Mouse (Mus musculus): Measurements from ENCODE around the gene Aspdh. TPM values are rescaled to one million over a fixed set of nuclear protein-coding genes. Genes with fewer than 3 reads are reported as not detected.

Gene Aspdh
- polyA plus RNA-seq, 1 experiment from 2014 or later: 3.1 TPM

GRCm38 (mm10) chr7:44443268-44444173 lies 21.7 kb upstream of the Aspdh start:
- Histone ChIP-seq H3K36me3 (ENCODE audit: control insufficient read depth, insufficient read depth, low read length) (peaks cover 11% of the 10 kb centered on the region; the same call in 1 of the 2 replicates), H3K4me1 (ENCODE audit: control insufficient read depth, insufficient read depth, low read depth, low read length) (peaks cover 41% of the 10 kb centered on the region), H3K27ac (ENCODE audit: low read depth, low read length) (peak overlapping the region; percentile 97), H3K27me3 (replicated peaks; ENCODE audit: control insufficient read depth, insufficient read depth, low read length) (no peaks in the 10 kb centered on the region), H3K4me3 (ENCODE audit: low read length) (peak overlapping the region; percentile 74), H3K9me3 (ENCODE audit: control insufficient read depth, low read length) (no peaks in the 10 kb centered on the region), H3K9ac (ENCODE audit: low read depth, low read length) (peak overlapping the region; percentile 95), H3K4me2 (ENCODE audit: low read length) (peak overlapping the region; percentile 85)
- peak; percentile 51 for ATAC-seq
- 3% methylated on average over 20 of the region's 20 CpGs for WGBS

- peaks cover 46% of the 10 kb centered on the region for H3K4me1 ChIP-seq (ENCODE audit: control insufficient read depth, insufficient read depth, low read depth, low read length)
- no peak for ATAC-seq
- WGBS: 25% methylated on average over 29 of the region's 29 CpGs
- H3K36me3 ChIP-seq (ENCODE audit: control insufficient read depth, insufficient read depth, low read length): peaks cover 25% of the 10 kb centered on the region
- peak overlapping the region; percentile 74 for H3K4me3 ChIP-seq (ENCODE audit: low read length)
- H3K27ac ChIP-seq (ENCODE audit: low read depth, low read length): peak overlapping the region; percentile 45
- no peaks in the 10 kb centered on the region for H3K9me3 ChIP-seq (ENCODE audit: control insufficient read depth, low read length)
- no peaks in the 10 kb centered on the region for H3K27me3 ChIP-seq (replicated peaks; ENCODE audit: control insufficient read depth, insufficient read depth, low read length)
- H3K9ac ChIP-seq (ENCODE audit: low read depth, low read length): peak overlapping the region; percentile 49
- H3K4me2 ChIP-seq (ENCODE audit: low read length): peak overlapping the region; percentile 85
Measured at GRCm38 (mm10) chr7:44444886-44445527, 20.2 kb upstream of the Aspdh start.

- Histone ChIP-seq H3K4me1 (ENCODE audit: control insufficient read depth, insufficient read depth, low read depth, low read length) (peaks cover 46% of the 10 kb centered on the region), H3K36me3 (ENCODE audit: control insufficient read depth, insufficient read depth, low read length) (peaks cover 25% of the 10 kb centered on the region), H3K4me2 (ENCODE audit: low read length) (peak overlapping the region; percentile 85), H3K27me3 (replicated peaks; ENCODE audit: control insufficient read depth, insufficient read depth, low read length) (no peaks in the 10 kb centered on the region), H3K4me3 (ENCODE audit: low read length) (peak overlapping the region; percentile 74), H3K9ac (ENCODE audit: low read depth, low read length) (peak overlapping the region; percentile 49; the same call in 1 of the 2 replicates), H3K9me3 (ENCODE audit: control insufficient read depth, low read length) (no peaks in the 10 kb centered on the region), H3K27ac (ENCODE audit: low read depth, low read length) (peak overlapping the region; percentile 45)
- 29% methylated on average over 7 of the region's 7 CpGs for WGBS
- ATAC-seq: no peak
Measured at GRCm38 (mm10) chr7:44445528-44445923, 19.7 kb upstream of the Aspdh start.

GRCm38 (mm10) chr7:44446070-44446855 lies 18.9 kb upstream of the Aspdh start:
- no peak overlapping the region for H3K4me3 ChIP-seq (ENCODE audit: low read length)
- no peaks in the 10 kb centered on the region for H3K27me3 ChIP-seq (replicated peaks; ENCODE audit: control insufficient read depth, insufficient read depth, low read length)
- H3K4me2 ChIP-seq (ENCODE audit: low read length): peak overlapping the region; percentile 85
- no peaks in the 10 kb centered on the region for H3K9me3 ChIP-seq (ENCODE audit: control insufficient read depth, low read length)
- peaks cover 44% of the 10 kb centered on the region for H3K4me1 ChIP-seq (ENCODE audit: control insufficient read depth, insufficient read depth, low read depth, low read length)
- H3K9ac ChIP-seq (ENCODE audit: low read depth, low read length): peak overlapping the region; percentile 17; the same call in 1 of the 2 replicates
- 0 out of 2 replicates have a peak overlapping the region, but pooled peaks have one; percentile 18 for H3K27ac ChIP-seq (ENCODE audit: low read depth, low read length)
- no peak for ATAC-seq
- peaks cover 25% of the 10 kb centered on the region for H3K36me3 ChIP-seq (ENCODE audit: control insufficient read depth, insufficient read depth, low read length)
- WGBS: 37% methylated on average over 12 of the region's 12 CpGs

- no peak overlapping the region for H3K27ac ChIP-seq (ENCODE audit: low read depth, low read length)
- H3K4me3 ChIP-seq (ENCODE audit: low read length): no peak overlapping the region
- WGBS: 8% methylated on average over 3 of the region's 3 CpGs
- H3K4me1 ChIP-seq (ENCODE audit: control insufficient read depth, insufficient read depth, low read depth, low read length): peaks cover 17% of the 10 kb centered on the region
- H3K36me3 ChIP-seq (ENCODE audit: control insufficient read depth, insufficient read depth, low read length): peaks cover 27% of the 10 kb centered on the region
- no peak overlapping the region for H3K4me2 ChIP-seq (ENCODE audit: low read length)
- no peak overlapping the region for H3K9ac ChIP-seq (ENCODE audit: low read depth, low read length)
- H3K27me3 ChIP-seq (replicated peaks; ENCODE audit: control insufficient read depth, insufficient read depth, low read length): no peaks in the 10 kb centered on the region
- peak; percentile 7; the same call in 1 of the 2 replicates for ATAC-seq
- H3K9me3 ChIP-seq (ENCODE audit: control insufficient read depth, low read length): no peaks in the 10 kb centered on the region
Measured at GRCm38 (mm10) chr7:44453256-44453655, 11.9 kb upstream of the Aspdh start.

- no peak overlapping the region for H3K4me3 ChIP-seq (ENCODE audit: low read length)
- H3K9me3 ChIP-seq (ENCODE audit: control insufficient read depth, low read length): no peaks in the 10 kb centered on the region
- H3K4me1 ChIP-seq (ENCODE audit: control insufficient read depth, insufficient read depth, low read depth, low read length): peaks cover 12% of the 10 kb centered on the region
- H3K27me3 ChIP-seq (replicated peaks; ENCODE audit: control insufficient read depth, insufficient read depth, low read length): no peaks in the 10 kb centered on the region
- no peak overlapping the region for H3K27ac ChIP-seq (ENCODE audit: low read depth, low read length)
- 93% methylated on average over 1 of the region's 1 CpGs for WGBS
- no peak for ATAC-seq
- no peak overlapping the region for H3K9ac ChIP-seq (ENCODE audit: low read depth, low read length)
- H3K36me3 ChIP-seq (ENCODE audit: control insufficient read depth, insufficient read depth, low read length): peaks cover 22% of the 10 kb centered on the region
- no peak overlapping the region for H3K4me2 ChIP-seq (ENCODE audit: low read length)
Measured at GRCm38 (mm10) chr7:44456302-44456701, 8.9 kb upstream of the Aspdh start.

GRCm38 (mm10) chr7:44460067-44460466 lies 5.1 kb upstream of the Aspdh start:
- 76% methylated on average over 6 of the region's 6 CpGs for WGBS
- Histone ChIP-seq H3K4me3 (ENCODE audit: low read length) (no peak overlapping the region), H3K9me3 (ENCODE audit: control insufficient read depth, low read length) (no peaks in the 10 kb centered on the region), H3K4me2 (ENCODE audit: low read length) (no peak overlapping the region), H3K27me3 (replicated peaks; ENCODE audit: control insufficient read depth, insufficient read depth, low read length) (no peaks in the 10 kb centered on the region), H3K27ac (ENCODE audit: low read depth, low read length) (no peak overlapping the region), H3K4me1 (ENCODE audit: control insufficient read depth, insufficient read depth, low read depth, low read length) (peaks cover 23% of the 10 kb centered on the region), H3K9ac (ENCODE audit: low read depth, low read length) (no peak overlapping the region), H3K36me3 (ENCODE audit: control insufficient read depth, insufficient read depth, low read length) (peaks cover 37% of the 10 kb centered on the region)
- no peak for ATAC-seq

GRCm38 (mm10) chr7:44460767-44461502 lies 4.3 kb upstream of the Aspdh start:
- Histone ChIP-seq H3K4me3 (ENCODE audit: low read length) (no peak overlapping the region), H3K36me3 (ENCODE audit: control insufficient read depth, insufficient read depth, low read length) (peaks cover 37% of the 10 kb centered on the region), H3K27ac (ENCODE audit: low read depth, low read length) (no peak overlapping the region)

More at GRCm38 (mm10) chr7:44460767-44461502, 4.3 kb upstream of the Aspdh start:
- Histone ChIP-seq H3K4me1 (ENCODE audit: control insufficient read depth, insufficient read depth, low read depth, low read length) (peaks cover 27% of the 10 kb centered on the region), H3K4me2 (ENCODE audit: low read length) (no peak overlapping the region), H3K27me3 (replicated peaks; ENCODE audit: control insufficient read depth, insufficient read depth, low read length) (no peaks in the 10 kb centered on the region), H3K9me3 (ENCODE audit: control insufficient read depth, low read length) (no peaks in the 10 kb centered on the region), H3K9ac (ENCODE audit: low read depth, low read length) (no peak overlapping the region)
- no peak for ATAC-seq
- WGBS: 82% methylated on average over 31 of the region's 31 CpGs

All from hindbrain, embryonic 16.5 days (tissue).